ENCODE assay signal across 7 mouse cellular contexts in genomic region chr11:120039581-120039980, GRCm38 (mm10). TPM values are rescaled to one million over a fixed set of nuclear protein-coding genes. Genes with fewer than 3 reads are reported as not detected.
A peak's percentile ranks its signal among the peaks of the same experiment; 100 is the strongest.
DNase-seq lines count a peak whose midpoint lies in the region; ATAC-seq and TF ChIP-seq lines count a peak whose summit lies in the region.

No protein-coding gene starts in this region.

- WGBS in midbrain, embryonic 10.5 days: 62% methylated on average over 4 of the region's 4 CpGs
- WGBS in midbrain, embryonic 11.5 days: 58% methylated on average over 4 of the region's 4 CpGs
- WGBS in kidney, embryonic 16.5 days: 35% methylated on average over 4 of the region's 4 CpGs
- WGBS in olfactory bulb, adult 2 months: 21% methylated on average over 4 of the region's 4 CpGs

- H3K27me3 ChIP-seq in midbrain, embryonic 10.5 days (ENCODE audit: low read depth, poor library complexity, severe bottlenecking): peaks cover 5% of the 10 kb centered on the region; the same call in 1 of the 2 replicates
- H3K27me3 ChIP-seq in midbrain, embryonic 11.5 days (ENCODE audit: control insufficient read depth, insufficient read depth, low read length): no peaks in the 10 kb centered on the region
- H3K27me3 ChIP-seq in kidney, embryonic 16.5 days (ENCODE audit: insufficient read depth, low read length): no peaks in the 10 kb centered on the region

- ATAC-seq in midbrain, embryonic 11.5 days (ENCODE audit: low FRiP score): no peak
- no peak for ATAC-seq in kidney, embryonic 16.5 days (ENCODE audit: low FRiP score, low TSS enrichment)

- no peak for DNase-seq in midbrain, embryonic 10.5 days (ENCODE audit: low spot score)
- DNase-seq in midbrain, embryonic 11.5 days (ENCODE audit: low spot score, missing footprints): no peak
- DNase-seq in heart, adult 18-20 months: peak; percentile 54 to 56
- no peak for DNase-seq in c-Kit-positive CD71-positive TER-119-positive erythroid progenitor cells, embryonic 14.5 days (ENCODE audit: low spot score)
- DNase-seq in urinary bladder, postnatal 25 days (ENCODE audit: low spot score): no peak

- H3K9ac ChIP-seq in midbrain, embryonic 11.5 days (ENCODE audit: low read length): no peak overlapping the region
- H3K9ac ChIP-seq in kidney, embryonic 16.5 days (replicated peaks; ENCODE audit: low read length): no peak overlapping the region

- no peaks in the 10 kb centered on the region for H3K9me3 ChIP-seq in midbrain, embryonic 10.5 days (replicated peaks)
- H3K9me3 ChIP-seq in midbrain, embryonic 11.5 days (ENCODE audit: control insufficient read depth, low read length): no peaks in the 10 kb centered on the region
- no peaks in the 10 kb centered on the region for H3K9me3 ChIP-seq in kidney, embryonic 16.5 days (ENCODE audit: low read length)

- H3K36me3 ChIP-seq in midbrain, embryonic 10.5 days: no peaks in the 10 kb centered on the region
- H3K36me3 ChIP-seq in midbrain, embryonic 11.5 days (ENCODE audit: control insufficient read depth, insufficient read depth, low read length): no peaks in the 10 kb centered on the region
- no peaks in the 10 kb centered on the region; the same call in 1 of the 2 replicates for H3K36me3 ChIP-seq in kidney, embryonic 16.5 days (ENCODE audit: insufficient read depth, low read length)

- TF ChIP-seq POLR2A in olfactory bulb, adult 2 months (IDR thresholded peaks at IDR 0.05; ENCODE audit: insufficient read depth, low read depth, low read length): no peak

- H3K27ac ChIP-seq in midbrain, embryonic 10.5 days (replicated peaks): peak overlapping the region; percentile 46; the same call in 1 of the 2 replicates
- no peak overlapping the region for H3K27ac ChIP-seq in midbrain, embryonic 11.5 days (ENCODE audit: low read depth, low read length)
- H3K27ac ChIP-seq in kidney, embryonic 16.5 days (ENCODE audit: low read length): peak overlapping the region; percentile 5; the same call in 1 of the 2 replicates
- H3K27ac ChIP-seq in olfactory bulb, adult 2 months (ENCODE audit: insufficient read depth, low read depth, low read length): peak overlapping the region; percentile 29; the same call in 1 of the 2 replicates

- no peak overlapping the region for H3K4me3 ChIP-seq in midbrain, embryonic 10.5 days
- no peak overlapping the region for H3K4me3 ChIP-seq in midbrain, embryonic 11.5 days (ENCODE audit: low read depth, low read length)
- H3K4me3 ChIP-seq in kidney, embryonic 16.5 days (ENCODE audit: low read length): no peak overlapping the region
- H3K4me3 ChIP-seq in olfactory bulb, adult 2 months (ENCODE audit: insufficient read depth, low read depth, low read length): no peak overlapping the region

- H3K4me1 ChIP-seq in midbrain, embryonic 10.5 days: peaks cover 31% of the 10 kb centered on the region
- H3K4me1 ChIP-seq in midbrain, embryonic 11.5 days (ENCODE audit: control insufficient read depth, insufficient read depth, low read length): no peaks in the 10 kb centered on the region
- H3K4me1 ChIP-seq in kidney, embryonic 16.5 days (ENCODE audit: insufficient read depth, low read length): peaks cover 14% of the 10 kb centered on the region
- peaks cover 78% of the 10 kb centered on the region for H3K4me1 ChIP-seq in olfactory bulb, adult 2 months (ENCODE audit: control insufficient read depth, insufficient read depth, low read length)

- no peak for TF ChIP-seq CTCF in olfactory bulb, adult 2 months (IDR thresholded peaks at IDR 0.05; ENCODE audit: insufficient read depth, low read depth, low read length)

- H3K4me2 ChIP-seq in midbrain, embryonic 11.5 days: no peak overlapping the region
- H3K4me2 ChIP-seq in kidney, embryonic 16.5 days (replicated peaks; ENCODE audit: low read depth, low read length): no peak overlapping the region

RNA-seq across cellular contexts. Expression of gene Aatk, which starts 7.4 kb away (rescaled TPM):
- 1.2 and 1.9 TPM in 2 replicates for polyA plus RNA-seq in midbrain, embryonic 10.5 days (2016; fragmentation: Nextera tagmentation; extraction: Ambion mirVana)
- polyA plus RNA-seq in midbrain, embryonic 11.5 days (2014; fragmentation: Nextera tagmentation; extraction: Ambion mirVana): 1.3 TPM in 2 replicates
- total RNA-seq in heart, adult 18-20 months (2021): 1 to 10 TPM; 3.8 to 4.3 TPM
- polyA plus RNA-seq in kidney, embryonic 16.5 days (2015; fragmentation: Nextera tagmentation; extraction: Ambion mirVana): 1.7 and 2.0 TPM in 2 replicates
- polyA plus RNA-seq in olfactory bulb, adult 2 months (2012; ENCODE audit: insufficient read depth, insufficient read length, low replicate concordance, missing spikeins): not detected in 2 replicates

RNA-seq across cellular contexts. Expression of gene Cep131, which starts 47.0 kb away (rescaled TPM):
- polyA plus RNA-seq in midbrain, embryonic 10.5 days (2016; fragmentation: Nextera tagmentation; extraction: Ambion mirVana): 38.1 and 45.9 TPM in 2 replicates
- 24.9 and 28.9 TPM in 2 replicates for polyA plus RNA-seq in midbrain, embryonic 11.5 days (2014; fragmentation: Nextera tagmentation; extraction: Ambion mirVana)
- total RNA-seq in heart, adult 18-20 months (2021): 10 to 100 TPM in 1 of 2 experiments, 1 to 10 TPM in 1; 6.5 to 10.5 TPM
- polyA plus RNA-seq in kidney, embryonic 16.5 days (2015; fragmentation: Nextera tagmentation; extraction: Ambion mirVana): 26.6 and 27.9 TPM in 2 replicates
- not detected in 2 replicates for polyA plus RNA-seq in olfactory bulb, adult 2 months (2012; ENCODE audit: insufficient read depth, insufficient read length, low replicate concordance, missing spikeins)

RNA-seq across cellular contexts. Expression of gene Tepsin, which starts 59.0 kb away (rescaled TPM):
- 20.0 and 21.2 TPM in 2 replicates for polyA plus RNA-seq in midbrain, embryonic 10.5 days (2016; fragmentation: Nextera tagmentation; extraction: Ambion mirVana)
- 12.3 and 14.2 TPM in 2 replicates for polyA plus RNA-seq in midbrain, embryonic 11.5 days (2014; fragmentation: Nextera tagmentation; extraction: Ambion mirVana)
- 1 to 10 TPM; 5.9 to 8.2 TPM for total RNA-seq in heart, adult 18-20 months (2021)
- polyA plus RNA-seq in kidney, embryonic 16.5 days (2015; fragmentation: Nextera tagmentation; extraction: Ambion mirVana): 22.0 and 24.9 TPM in 2 replicates
- polyA plus RNA-seq in olfactory bulb, adult 2 months (2012; ENCODE audit: insufficient read depth, insufficient read length, low replicate concordance, missing spikeins): not detected in 2 replicates

RNA-seq across cellular contexts. Expression of gene Ndufaf8, which starts 59.1 kb away (rescaled TPM):
- polyA plus RNA-seq in midbrain, embryonic 10.5 days (2016; fragmentation: Nextera tagmentation; extraction: Ambion mirVana): 89.7 and 91.0 TPM in 2 replicates
- polyA plus RNA-seq in midbrain, embryonic 11.5 days (2014; fragmentation: Nextera tagmentation; extraction: Ambion mirVana): 58.4 and 61.3 TPM in 2 replicates
- total RNA-seq in heart, adult 18-20 months (2021): 10 to 100 TPM; 85.2 to 94.9 TPM
- 89.2 and 98.9 TPM in 2 replicates for polyA plus RNA-seq in kidney, embryonic 16.5 days (2015; fragmentation: Nextera tagmentation; extraction: Ambion mirVana)
- polyA plus RNA-seq in olfactory bulb, adult 2 months (2012; ENCODE audit: insufficient read depth, insufficient read length, low replicate concordance, missing spikeins): not detected in 2 replicates

Comparison
In these comparisons a context has a peak if more than half of its experiments do, and no peak if none do; other contexts are left out.
1. DNase-seq: peak in heart, adult 18-20 months (2 of 2); none in midbrain, embryonic 10.5 days (single experiment), midbrain, embryonic 11.5 days (single experiment), c-Kit-positive CD71-positive TER-119-positive erythroid progenitor cells, embryonic 14.5 days (single experiment) and urinary bladder, postnatal 25 days (single experiment).
2. RNA of gene Tepsin, which starts 59.0 kb away (polyA plus RNA-seq): 22.0 to 24.9 TPM in kidney, embryonic 16.5 days, 20.0 to 21.2 TPM in midbrain, embryonic 10.5 days and 12.3 to 14.2 TPM in midbrain, embryonic 11.5 days; not detected in olfactory bulb, adult 2 months; every median in the first group is over 10 times any median in the second.